Mouse (Mus musculus): ENCODE measurements at regions not wholly inside any gene's neighbourhood (a gene's known extent, or its start where the extent isn't known, plus 50 kb on each side); places are given as distances from the start of the nearest gene placed in this dataset.
"Not testable (repeated sequence)": the region's sequence is repeated elsewhere in the genome, so short reads cannot be mapped to it uniquely, and the experiment has no call there.

DNA sequence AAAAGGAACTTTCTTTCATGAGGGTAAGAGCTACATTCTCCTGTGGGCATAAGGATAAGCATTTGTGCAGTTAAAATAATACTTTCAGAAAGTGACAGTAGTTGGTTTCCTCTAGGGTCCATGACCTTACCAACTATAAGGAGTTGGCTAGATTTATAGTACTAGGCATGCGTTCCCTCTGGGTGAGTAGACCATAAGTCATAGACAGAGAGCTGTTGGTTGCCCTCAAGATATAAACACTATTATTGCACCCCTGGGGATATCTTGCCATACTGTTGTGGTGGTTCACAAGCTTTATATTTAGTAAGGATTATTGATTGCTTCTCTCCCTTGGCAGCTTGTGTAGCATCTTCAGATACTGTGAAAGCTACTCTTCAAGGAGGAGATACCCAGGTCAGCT lies 223.6 kb downstream of the Cd47 start:
- Histone ChIP-seq H3K9me3 (replicated peaks) (no peaks in the 10 kb centered on the region), H3K27me3 (no peaks in the 10 kb centered on the region), H3K4me3 (no peak overlapping the region), H3K9ac (no peak overlapping the region), H3K4me1 (peaks cover 4% of the 10 kb centered on the region), H3K4me2 (replicated peaks) (no peak overlapping the region), H3K36me3 (no peaks in the 10 kb centered on the region), H3K27ac (no peak overlapping the region)
- 100% methylated on average over 1 of the region's 1 CpGs for WGBS
- no peak for ATAC-seq (ENCODE audit: low FRiP score)

DNA sequence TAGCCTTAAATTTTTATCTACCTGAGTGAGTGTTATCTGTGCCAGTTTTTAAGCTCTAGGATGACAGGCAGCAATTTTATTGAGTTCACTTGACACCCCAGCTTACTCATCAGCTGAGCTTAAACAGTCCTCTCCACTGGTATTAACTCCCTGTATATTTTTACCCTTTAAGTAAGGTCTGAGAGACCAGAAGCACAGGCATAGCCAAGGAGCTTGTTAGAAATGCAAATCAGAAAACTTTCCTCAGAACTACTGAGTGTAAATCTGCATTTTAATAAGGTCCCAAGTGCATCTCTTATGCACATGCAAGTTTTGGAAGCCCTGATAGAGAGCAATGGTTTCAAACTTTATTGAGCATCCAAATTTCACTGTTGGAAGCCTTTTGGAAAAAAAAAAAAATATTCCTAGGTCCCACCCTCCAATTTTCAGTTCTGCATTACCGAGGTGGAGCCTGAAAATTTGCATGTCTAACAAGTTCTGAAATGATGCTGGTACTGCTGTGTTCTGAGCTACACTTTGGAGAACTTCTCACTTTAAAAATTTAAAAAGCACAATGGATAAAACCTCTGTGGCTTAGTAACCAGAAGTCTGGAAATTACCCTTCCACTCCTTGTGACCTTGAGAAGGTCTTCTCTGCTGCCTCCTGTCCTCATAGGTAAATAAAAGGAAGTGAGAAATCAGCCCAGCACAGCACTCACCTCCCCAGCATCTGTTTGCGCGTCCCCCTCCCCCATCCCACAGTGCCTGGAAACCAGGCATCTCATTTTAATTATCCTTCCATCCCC lies 226.0 kb downstream of the Cd47 start:
- Histone ChIP-seq H3K4me1 (peaks cover 4% of the 10 kb centered on the region), H3K36me3 (no peaks in the 10 kb centered on the region), H3K4me3 (no peak overlapping the region), H3K27ac (no peak overlapping the region), H3K27me3 (no peaks in the 10 kb centered on the region), H3K9ac (no peak overlapping the region), H3K9me3 (replicated peaks) (no peaks in the 10 kb centered on the region), H3K4me2 (replicated peaks) (no peak overlapping the region)
- no peak for ATAC-seq (ENCODE audit: low FRiP score)
- WGBS, result 12% methylated on average over 3 of the region's 3 CpGs

DNA sequence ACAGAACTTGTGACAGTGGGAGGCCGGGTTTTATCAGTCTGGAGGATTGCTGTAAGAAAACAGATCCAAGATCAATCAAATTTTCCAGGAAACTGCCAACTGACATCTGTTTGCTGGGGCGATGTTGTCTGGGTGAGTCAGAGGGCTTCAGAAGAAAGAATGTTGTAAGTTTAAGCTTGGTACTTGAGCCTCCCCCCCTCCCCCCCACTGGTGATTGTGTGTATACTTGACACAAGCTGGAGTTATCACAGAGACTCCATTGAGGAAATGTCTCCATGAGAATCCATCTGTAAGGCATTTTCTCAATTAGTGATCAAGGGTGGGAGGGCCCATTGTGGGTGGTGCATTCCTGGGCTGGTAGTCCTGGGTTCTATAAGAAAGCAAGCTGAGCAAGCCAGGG lies 226.9 kb downstream of the Cd47 start:
- H3K27me3 ChIP-seq, result no peaks in the 10 kb centered on the region
- no peak overlapping the region for H3K27ac ChIP-seq
- H3K36me3 ChIP-seq, result no peaks in the 10 kb centered on the region
- no peaks in the 10 kb centered on the region for H3K9me3 ChIP-seq (replicated peaks)
- no peak overlapping the region for H3K4me2 ChIP-seq (replicated peaks)
- no peak for ATAC-seq (ENCODE audit: low FRiP score)
- peaks cover 4% of the 10 kb centered on the region for H3K4me1 ChIP-seq
- no peak overlapping the region for H3K9ac ChIP-seq
- WGBS, result 34% methylated on average over 2 of the region's 2 CpGs
- no peak overlapping the region for H3K4me3 ChIP-seq

DNA sequence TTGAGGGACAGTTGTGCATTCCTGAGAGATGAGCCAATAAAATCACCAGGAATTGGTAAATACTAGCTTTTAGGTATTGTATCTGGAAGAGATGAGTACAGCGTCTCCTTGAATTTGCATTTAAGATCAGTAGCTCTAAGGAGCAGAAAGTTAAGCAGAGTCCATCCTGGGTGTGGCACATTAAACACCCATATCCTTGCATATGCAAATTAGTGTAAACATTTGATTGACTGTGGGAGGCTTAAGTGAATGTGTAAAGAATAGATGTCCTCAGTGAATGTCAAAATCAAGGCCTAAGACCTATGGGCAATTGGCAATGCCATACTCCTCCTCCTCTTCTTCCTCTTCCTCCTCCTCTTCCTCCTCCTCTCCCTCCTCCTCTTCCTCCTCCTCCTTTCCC lies 229.4 kb downstream of the Cd47 start:
- 97% methylated on average over 1 of the region's 1 CpGs for WGBS

DNA sequence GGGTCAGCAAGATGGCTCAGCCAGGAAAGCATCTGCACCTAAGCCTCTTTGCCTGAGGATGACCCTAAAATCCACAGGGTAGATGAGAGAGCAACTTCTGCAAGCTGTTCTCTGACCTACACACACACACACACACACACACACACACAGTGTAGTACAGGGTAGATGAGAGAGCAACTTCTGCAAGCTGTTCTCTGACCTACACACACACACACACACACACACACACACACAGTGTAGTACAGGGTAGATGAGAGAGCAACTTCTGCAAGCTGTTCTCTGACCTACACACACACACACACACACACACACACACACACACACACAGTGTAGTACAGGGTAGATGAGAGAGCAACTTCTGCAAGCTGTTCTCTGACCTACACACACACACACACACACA lies 230.0 kb downstream of the Cd47 start:
- H3K9ac ChIP-seq; H3K27ac ChIP-seq; H3K27me3 ChIP-seq; H3K9me3 ChIP-seq (replicated peaks); H3K4me1 ChIP-seq; H3K36me3 ChIP-seq; H3K4me2 ChIP-seq (replicated peaks); H3K4me3 ChIP-seq: not testable (repeated sequence)
- ATAC-seq (ENCODE audit: low FRiP score), result peak; percentile 58; the same call in 1 of the 2 replicates

More for the DNA sequence above, 229.4 kb downstream of the Cd47 start:
- no peaks in the 10 kb centered on the region for H3K36me3 ChIP-seq
- no peak overlapping the region for H3K4me3 ChIP-seq
- ATAC-seq (ENCODE audit: low FRiP score), result no peak
- H3K27me3 ChIP-seq, result no peaks in the 10 kb centered on the region
- no peak overlapping the region for H3K9ac ChIP-seq
- H3K27ac ChIP-seq, result no peak overlapping the region
- no peaks in the 10 kb centered on the region for H3K9me3 ChIP-seq (replicated peaks)
- H3K4me1 ChIP-seq, result peaks cover 4% of the 10 kb centered on the region
- no peak overlapping the region for H3K4me2 ChIP-seq (replicated peaks)

DNA sequence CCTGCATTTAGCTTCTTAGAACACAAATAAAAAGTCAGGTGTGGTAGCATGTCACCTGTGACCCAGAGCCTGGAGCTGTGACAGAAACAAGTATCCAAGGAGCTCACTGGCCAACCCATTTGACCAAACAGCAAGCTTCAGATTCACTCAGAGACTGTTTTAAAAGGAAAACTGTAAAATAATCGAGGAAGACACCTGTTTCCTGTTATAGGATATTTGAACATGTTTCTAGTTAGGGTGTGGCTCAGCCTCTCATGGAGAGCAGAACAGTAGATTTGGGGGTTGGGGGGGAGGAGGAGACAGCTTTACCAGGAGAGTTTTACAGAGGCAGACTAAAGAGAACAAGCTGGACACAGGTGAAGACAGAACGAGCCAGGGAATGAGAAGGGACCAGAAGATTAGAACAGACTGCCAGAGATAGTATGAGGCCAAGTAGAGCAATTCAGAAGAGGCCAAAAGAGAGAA lies 230.6 kb downstream of the Cd47 start:
- peaks cover 4% of the 10 kb centered on the region for H3K4me1 ChIP-seq
- no peaks in the 10 kb centered on the region for H3K27me3 ChIP-seq
- H3K36me3 ChIP-seq, result no peaks in the 10 kb centered on the region
- no peak overlapping the region for H3K4me3 ChIP-seq
- ATAC-seq (ENCODE audit: low FRiP score), result no peak
- no peak overlapping the region for H3K9ac ChIP-seq
- no peak overlapping the region for H3K27ac ChIP-seq
- 67% methylated on average over 2 of the region's 2 CpGs for WGBS
- no peak overlapping the region for H3K4me2 ChIP-seq (replicated peaks)
- no peaks in the 10 kb centered on the region for H3K9me3 ChIP-seq (replicated peaks)

DNA sequence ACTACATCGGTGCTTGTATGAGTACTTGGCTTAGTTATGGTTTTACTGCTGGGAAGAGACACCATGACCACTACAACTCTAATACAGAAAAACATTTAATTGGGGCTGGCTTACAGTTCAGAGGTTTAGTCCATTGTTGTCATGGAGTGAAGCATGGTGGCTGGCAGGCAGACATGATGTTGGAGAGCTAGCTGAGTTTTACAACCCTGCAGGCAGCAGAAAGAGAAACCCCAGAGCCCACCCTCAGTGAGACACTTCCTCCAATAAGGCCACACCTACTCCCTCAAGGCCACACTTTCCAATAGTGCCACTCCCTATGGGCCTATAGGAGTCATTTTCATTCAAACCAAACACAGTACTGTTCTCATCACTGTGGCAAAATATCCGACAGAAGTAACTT lies 232.5 kb downstream of the Cd47 start:
- ATAC-seq (ENCODE audit: low FRiP score), result no peak
- Histone ChIP-seq H3K9me3 (replicated peaks) (no peaks in the 10 kb centered on the region), H3K4me3 (no peak overlapping the region), H3K27me3 (no peaks in the 10 kb centered on the region), H3K9ac (no peak overlapping the region), H3K36me3 (no peaks in the 10 kb centered on the region), H3K4me1 (0 out of 2 replicates have a peak, but pooled peaks cover 3% of the 10 kb centered on the region), H3K4me2 (replicated peaks) (no peak overlapping the region), H3K27ac (no peak overlapping the region)
- WGBS, result 90% methylated on average over 2 of the region's 2 CpGs

DNA sequence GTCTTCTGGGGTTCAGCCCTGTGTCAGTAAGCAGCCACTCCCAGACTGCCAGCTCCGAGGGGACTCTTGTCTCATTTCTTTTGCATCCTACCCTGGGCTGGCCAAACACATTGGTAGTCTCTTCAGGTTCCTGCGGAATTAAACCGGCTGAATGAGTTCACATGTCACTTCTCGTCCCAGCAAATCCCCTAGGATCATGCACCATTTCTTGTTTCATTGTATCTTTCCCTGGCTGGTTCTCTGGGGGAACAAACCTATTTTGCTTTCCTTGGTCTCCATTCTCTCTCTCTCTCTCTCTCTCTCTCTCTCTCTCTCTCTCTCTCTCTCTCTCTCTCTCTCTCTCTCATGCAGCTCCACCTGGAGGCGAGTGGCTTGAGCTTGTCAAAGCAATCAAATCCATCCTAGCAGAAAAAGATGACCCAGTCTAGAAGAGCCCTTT lies 236.0 kb downstream of the Cd47 start:
- 0 out of 2 replicates have a peak, but pooled peaks cover 3% of the 10 kb centered on the region for H3K4me1 ChIP-seq
- 51% methylated on average over 5 of the region's 5 CpGs for WGBS
- H3K36me3 ChIP-seq, result no peaks in the 10 kb centered on the region
- H3K27ac ChIP-seq, result no peak overlapping the region
- no peak overlapping the region for H3K4me3 ChIP-seq
- H3K9ac ChIP-seq, result no peak overlapping the region
- ATAC-seq (ENCODE audit: low FRiP score), result peak; percentile 56; the same call in 1 of the 2 replicates
- no peaks in the 10 kb centered on the region for H3K27me3 ChIP-seq
- no peak overlapping the region for H3K4me2 ChIP-seq (replicated peaks)
- H3K9me3 ChIP-seq (replicated peaks), result no peaks in the 10 kb centered on the region

DNA sequence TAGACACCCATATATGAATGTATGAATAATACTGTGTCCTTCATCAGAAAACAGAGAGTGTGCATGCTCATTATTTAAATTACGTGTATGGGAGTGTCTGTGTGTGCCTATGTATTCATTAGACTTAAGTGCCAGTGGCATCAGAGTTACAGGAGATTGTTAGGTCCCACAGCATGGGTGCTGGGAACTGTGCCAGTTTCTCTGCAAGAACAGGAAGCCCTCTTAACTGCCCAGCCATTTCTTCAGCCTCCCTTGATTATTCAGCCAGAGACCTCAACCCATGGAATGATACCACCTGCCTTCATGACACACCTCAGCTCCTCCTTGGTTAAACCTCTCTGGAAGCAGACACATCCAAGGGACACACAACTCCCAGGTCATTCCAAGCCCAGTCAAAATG lies 243.8 kb downstream of the Cd47 start:
- Histone ChIP-seq H3K9ac (no peak overlapping the region), H3K4me2 (replicated peaks) (no peak overlapping the region), H3K4me3 (no peak overlapping the region), H3K4me1 (no peaks in the 10 kb centered on the region), H3K36me3 (no peaks in the 10 kb centered on the region), H3K9me3 (replicated peaks) (no peaks in the 10 kb centered on the region), H3K27ac (no peak overlapping the region), H3K27me3 (no peaks in the 10 kb centered on the region)
- WGBS, result 72% methylated on average over 1 of the region's 1 CpGs
- ATAC-seq (ENCODE audit: low FRiP score), result no peak

DNA sequence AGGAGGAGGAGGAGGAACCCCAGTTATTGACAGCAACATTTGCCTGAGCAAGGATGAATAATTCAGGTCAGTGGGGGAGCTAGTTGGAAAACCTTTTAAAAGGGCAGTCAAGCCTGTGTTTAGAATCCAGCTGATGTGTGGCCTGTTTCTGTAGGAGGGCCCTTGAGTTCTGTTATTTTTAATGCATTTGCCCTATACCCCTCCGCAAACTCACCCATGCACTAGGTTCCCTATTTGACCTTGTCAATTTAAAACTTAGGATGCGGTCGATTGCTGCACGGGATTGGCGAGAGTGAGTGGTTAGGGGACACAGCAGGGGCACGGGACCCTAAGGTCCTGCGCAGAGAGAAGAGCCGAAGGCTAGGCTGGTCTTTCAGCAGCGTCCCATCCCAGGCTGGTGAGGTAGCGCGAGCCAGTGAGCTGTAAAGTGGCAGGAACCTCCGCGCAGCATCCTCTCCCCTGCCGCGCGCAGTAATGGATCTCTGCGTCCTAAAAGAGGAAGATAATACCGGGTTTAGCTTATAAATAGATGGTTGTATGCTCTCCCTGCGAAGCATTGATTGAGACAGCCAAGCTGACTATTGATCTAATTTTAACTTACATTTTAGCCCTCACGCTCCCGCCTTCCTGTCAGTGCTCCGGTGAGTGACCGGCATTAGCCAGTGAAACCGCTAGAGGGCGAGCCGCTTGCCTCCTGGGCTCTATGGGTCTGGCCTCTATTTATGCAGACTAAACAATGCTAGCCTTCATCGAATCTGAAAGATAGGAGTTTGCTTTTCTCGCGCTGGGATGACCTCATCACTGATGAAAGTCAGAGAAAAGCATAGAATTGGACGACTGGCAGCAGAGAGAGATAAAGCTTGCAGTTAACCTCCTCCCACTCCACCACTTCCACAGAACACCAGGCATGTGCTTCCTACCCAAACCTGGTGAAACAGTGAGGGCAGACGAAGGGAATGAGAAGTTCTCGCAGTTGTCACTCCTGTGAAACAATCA lies 245.5 kb downstream of the Cd47 start:
- Histone ChIP-seq H3K4me1 (no peaks in the 10 kb centered on the region), H3K27me3 (no peaks in the 10 kb centered on the region), H3K27ac (no peak overlapping the region), H3K9ac (no peak overlapping the region; the same call in 1 of the 2 replicates), H3K4me3 (peak overlapping the region; percentile 33), H3K36me3 (no peaks in the 10 kb centered on the region), H3K4me2 (replicated peaks) (peak overlapping the region; percentile 52), H3K9me3 (replicated peaks) (no peaks in the 10 kb centered on the region)
- 8% methylated on average over 32 of the region's 32 CpGs for WGBS
- ATAC-seq (ENCODE audit: low FRiP score), result peak; percentile 94

DNA sequence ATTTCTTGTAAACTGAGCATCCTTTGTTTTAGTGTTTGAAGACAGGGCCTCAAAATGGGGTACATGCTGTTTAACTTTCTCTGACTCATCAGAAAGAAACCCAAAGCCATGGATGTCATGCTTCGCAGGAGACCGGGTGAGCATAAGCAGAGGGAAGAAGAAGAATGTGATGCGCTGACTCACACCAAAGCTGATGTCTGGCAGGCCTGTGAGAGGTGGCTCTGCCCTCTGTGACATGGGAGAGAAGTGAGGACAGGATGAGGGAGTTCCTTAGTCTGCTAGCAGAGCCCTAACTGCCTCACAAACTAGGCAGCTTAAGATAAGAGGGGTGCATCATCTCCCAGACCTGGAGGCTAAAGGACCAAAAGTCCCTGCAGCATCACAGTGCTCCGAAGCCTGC lies 263.2 kb downstream of the Cd47 start:
- Histone ChIP-seq H3K4me3 (no peak overlapping the region), H3K4me2 (replicated peaks) (no peak overlapping the region), H3K9me3 (replicated peaks) (no peaks in the 10 kb centered on the region), H3K4me1 (no peaks in the 10 kb centered on the region), H3K9ac (no peak overlapping the region), H3K27ac (no peak overlapping the region), H3K36me3 (no peaks in the 10 kb centered on the region), H3K27me3 (no peaks in the 10 kb centered on the region)
- 86% methylated on average over 4 of the region's 4 CpGs for WGBS
- no peak for ATAC-seq (ENCODE audit: low FRiP score)

DNA sequence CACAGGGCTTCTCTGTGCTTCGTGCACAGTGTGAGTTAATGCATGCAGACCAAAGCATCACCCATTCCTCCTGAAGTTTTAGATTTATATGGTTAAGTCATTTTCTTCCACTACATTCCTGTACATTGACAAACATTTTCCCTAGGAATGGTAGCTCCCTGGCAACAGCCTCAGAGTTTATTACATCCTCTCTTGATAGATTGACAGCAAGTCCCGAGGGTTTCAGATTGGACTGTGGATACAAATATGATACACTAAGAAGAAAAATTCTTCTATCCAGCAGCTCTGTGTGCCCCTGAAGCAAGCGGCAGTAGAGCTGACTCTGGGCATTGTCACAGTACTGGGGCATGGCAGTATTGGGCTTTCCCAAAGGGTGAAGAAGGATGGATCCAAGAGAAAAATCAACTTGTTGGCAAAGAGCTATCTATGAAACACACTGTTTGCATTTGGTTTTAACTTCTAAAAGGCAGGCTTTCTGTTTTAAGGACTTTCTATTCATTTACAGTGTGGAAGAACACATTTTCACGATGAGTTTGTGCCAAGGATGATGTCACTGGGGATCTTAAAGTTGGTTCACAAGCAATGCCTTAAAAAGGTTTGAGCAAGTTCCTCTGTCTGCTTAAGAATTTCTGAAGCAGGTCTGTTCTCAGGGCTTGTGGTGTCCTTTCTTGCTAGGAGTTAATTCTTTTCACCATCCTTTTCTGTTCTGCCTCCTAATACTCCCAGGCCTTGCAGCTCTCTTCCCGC lies 265.2 kb downstream of the Cd47 start:
- H3K9ac ChIP-seq, result no peak overlapping the region
- no peak overlapping the region for H3K4me3 ChIP-seq
- H3K36me3 ChIP-seq, result no peaks in the 10 kb centered on the region
- no peaks in the 10 kb centered on the region for H3K9me3 ChIP-seq (replicated peaks)
- no peaks in the 10 kb centered on the region for H3K27me3 ChIP-seq
- H3K4me2 ChIP-seq (replicated peaks), result no peak overlapping the region
- no peak overlapping the region for H3K27ac ChIP-seq
- no peak for ATAC-seq (ENCODE audit: low FRiP score)
- WGBS, result 93% methylated on average over 5 of the region's 5 CpGs
- no peaks in the 10 kb centered on the region for H3K4me1 ChIP-seq
